Mouse (Mus musculus) limb, embryonic 13.5 days (tissue): Measurements from ENCODE around the gene Rbm47. TPM values are rescaled to one million over a fixed set of nuclear protein-coding genes. Genes with fewer than 3 reads are reported as not detected.

Experiments
- ATAC-seq: fragments of 200-750 bp; cut with Nextera tagmentation; 2 replicates; pipeline ENCODE4 v1.8.0; 2017; ENCODE audit warnings: low read depth, moderate number of reproducible peaks, moderate TSS enrichment; ENCODE audit not compliant: low FRiP score
- H3K27ac ChIP-seq: fragments of 300-500 bp; sonication (generic); 2 replicates; pipeline ENCODE4 v1.5.1; 2015; ENCODE audit warnings: inconsistent platforms, mild to moderate bottlenecking, moderate library complexity
- H3K27me3 ChIP-seq: fragments of 300-500 bp; sonication (generic); 2 replicates; pipeline ENCODE4 v1.6.1; 2015; ENCODE audit warnings: mild to moderate bottlenecking, inconsistent platforms
- H3K36me3 ChIP-seq: fragments of 300-500 bp; sonication (generic); 2 replicates; pipeline ENCODE4 v1.6.1; 2015; ENCODE audit warnings: inconsistent platforms, mild to moderate bottlenecking, moderate library complexity
- H3K4me1 ChIP-seq: fragments of 300-500 bp; sonication (generic); 2 replicates; pipeline ENCODE4 v1.6.1; 2015; ENCODE audit warnings: inconsistent platforms
- H3K4me2 ChIP-seq: fragments of 300-500 bp; sonication (generic); replicated peaks from 2 replicates; pipeline ENCODE4 v1.6.1; 2015; ENCODE audit warnings: inconsistent platforms, mild to moderate bottlenecking, moderate library complexity
- H3K4me3 ChIP-seq: fragments of 300-500 bp; sonication (generic); 2 replicates; pipeline ENCODE4 v1.5.1; 2015; ENCODE audit warnings: moderate library complexity, mild to moderate bottlenecking, inconsistent platforms
- H3K9ac ChIP-seq: fragments of 300-500 bp; sonication (generic); 2 replicates; pipeline ENCODE4 v1.6.1; 2015; ENCODE audit warnings: mild to moderate bottlenecking, inconsistent platforms
- H3K9me3 ChIP-seq: fragments of 300-500 bp; sonication (generic); 2 replicates; pipeline ENCODE4 v1.6.1; 2016; ENCODE audit warnings: inconsistent platforms
- WGBS: fragments of 180-500 bp; shearing (Covaris S2); methylation state at CpG from one replicate; pipeline ENCODE4 v1.1.7; 2015; 5-methylcytosine and 5-hydroxymethylcytosine counted together
- polyA plus RNA-seq: library from polyadenylated mRNA; unstranded; fragments of >200 nt; fragmentation: Nextera tagmentation; extraction: Ambion mirVana; gene quantifications from 2 replicates; pipeline ENCODE4 v1.2.1, GENCODE M21; 2015

The Rbm47 gene
- polyA plus RNA-seq, 1 experiment from 2014 or later = 4.0 TPM

DNA sequence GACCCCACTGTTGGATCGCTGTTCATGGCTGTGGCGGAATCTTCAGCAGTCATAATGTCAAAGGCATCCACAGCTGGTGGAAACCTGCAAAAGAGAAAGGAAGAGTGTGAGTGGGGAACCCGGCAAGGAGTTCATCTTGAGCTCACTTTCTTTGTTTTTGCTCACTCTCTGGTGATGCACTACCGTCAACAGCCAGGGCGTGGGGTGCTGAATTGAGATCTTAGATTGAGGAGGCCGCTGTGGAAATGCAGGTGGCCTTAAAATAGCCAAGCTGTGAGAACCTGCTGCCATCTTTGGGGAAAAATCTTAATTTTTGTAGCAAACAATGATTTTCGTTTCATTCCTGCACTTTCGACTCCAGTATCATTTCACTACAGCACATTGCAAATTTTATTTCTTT lies 145.7 kb downstream of the Rbm47 start:
- Histone ChIP-seq H3K36me3 (peaks cover 11% of the 10 kb centered on the region), H3K4me1 (no peaks in the 10 kb centered on the region), H3K4me3 (no peak overlapping the region), H3K27ac (no peak overlapping the region), H3K9me3 (peaks cover 21% of the 10 kb centered on the region; the same call in 1 of the 2 replicates), H3K27me3 (no peaks in the 10 kb centered on the region), H3K9ac (no peak overlapping the region), H3K4me2 (no peak overlapping the region)
- WGBS = 96% methylated on average over 8 of the region's 8 CpGs
- no peak for ATAC-seq

DNA sequence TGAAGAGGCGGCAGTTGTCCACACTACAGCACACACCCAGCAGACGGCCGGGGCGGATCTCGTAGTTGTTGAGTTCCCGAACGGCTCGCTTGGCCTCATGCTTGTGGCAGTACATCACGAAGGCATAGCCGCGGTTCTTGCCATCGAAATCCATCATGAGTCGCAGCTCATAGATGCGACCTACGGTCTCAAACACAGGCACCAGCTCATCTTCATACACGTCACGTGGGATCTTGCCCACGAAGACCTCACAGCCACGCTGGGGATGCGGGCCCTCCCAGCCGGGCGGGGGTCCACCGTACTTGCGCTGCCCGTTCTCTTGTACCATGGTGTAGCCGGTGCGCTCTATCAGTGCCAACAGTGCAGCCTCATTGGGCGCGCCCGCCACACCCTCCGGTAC lies 146.1 kb downstream of the Rbm47 start:
- H3K4me2 ChIP-seq = no peak overlapping the region
- 97% methylated on average over 31 of the region's 31 CpGs for WGBS
- peaks cover 21% of the 10 kb centered on the region; the same call in 1 of the 2 replicates for H3K9me3 ChIP-seq
- no peak overlapping the region for H3K9ac ChIP-seq
- H3K4me3 ChIP-seq = no peak overlapping the region
- no peaks in the 10 kb centered on the region for H3K27me3 ChIP-seq
- H3K27ac ChIP-seq = no peak overlapping the region
- ATAC-seq = no peak
- peaks cover 11% of the 10 kb centered on the region for H3K36me3 ChIP-seq
- H3K4me1 ChIP-seq = no peaks in the 10 kb centered on the region

- WGBS = 97% methylated on average over 2 of the region's 2 CpGs
- Histone ChIP-seq H3K4me1 (no peaks in the 10 kb centered on the region), H3K27ac (no peak overlapping the region), H3K9ac (no peak overlapping the region), H3K9me3 (no peaks in the 10 kb centered on the region), H3K36me3 (no peaks in the 10 kb centered on the region), H3K27me3 (no peaks in the 10 kb centered on the region), H3K4me3 (no peak overlapping the region), H3K4me2 (no peak overlapping the region)
- no peak for ATAC-seq
Observed at GRCm38 (mm10) chr5:66015449-66015961, 157.4 kb downstream of the Rbm47 start.

DNA sequence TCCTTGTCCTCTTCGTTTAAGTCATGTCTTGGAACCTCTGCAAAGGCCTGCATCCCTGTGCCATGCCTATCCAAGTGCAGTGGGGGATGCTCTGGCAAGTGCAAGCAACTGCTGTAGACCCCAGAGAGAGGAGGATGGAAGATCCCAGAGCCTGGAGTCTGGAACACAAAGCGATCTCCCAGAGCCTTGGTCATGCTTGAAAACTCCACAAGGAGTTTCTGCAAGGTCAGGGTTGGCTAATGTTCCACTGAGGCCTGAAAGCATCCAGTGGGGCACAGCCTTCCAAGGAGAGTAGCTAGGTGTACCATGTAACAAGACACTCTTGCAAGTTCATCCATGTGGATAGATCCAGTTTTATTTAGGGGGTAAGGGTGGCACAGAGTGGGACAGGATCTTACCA lies 158.5 kb downstream of the Rbm47 start:
- ATAC-seq = no peak
- Histone ChIP-seq H3K4me3 (no peak overlapping the region), H3K4me2 (no peak overlapping the region), H3K27ac (no peak overlapping the region), H3K9ac (no peak overlapping the region), H3K9me3 (no peaks in the 10 kb centered on the region), H3K27me3 (no peaks in the 10 kb centered on the region), H3K4me1 (no peaks in the 10 kb centered on the region), H3K36me3 (no peaks in the 10 kb centered on the region)
- WGBS = 83% methylated on average over 2 of the region's 2 CpGs

DNA sequence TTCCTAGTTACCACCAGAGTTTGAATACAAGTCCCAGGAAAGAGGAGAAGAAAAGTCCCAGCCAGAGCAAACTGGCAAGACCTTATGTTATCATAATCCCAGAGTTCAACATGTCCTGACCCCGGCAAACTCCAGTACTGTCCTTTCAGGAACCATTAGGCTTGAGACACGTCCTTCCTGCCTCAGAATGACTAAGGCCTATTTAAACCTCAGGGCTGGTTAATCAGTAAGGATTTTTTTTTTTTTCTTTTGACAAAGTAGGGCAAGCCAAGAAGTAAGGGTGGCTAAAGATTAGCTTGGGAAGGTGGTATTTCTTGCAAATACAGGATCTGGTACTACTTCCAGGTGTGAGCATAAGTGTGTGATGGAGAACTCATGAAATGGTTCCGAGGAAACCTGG lies 158.9 kb downstream of the Rbm47 start:
- 79% methylated on average over 3 of the region's 3 CpGs for WGBS
- no peaks in the 10 kb centered on the region for H3K9me3 ChIP-seq
- ATAC-seq = no peak
- no peak overlapping the region for H3K4me2 ChIP-seq
- H3K36me3 ChIP-seq = no peaks in the 10 kb centered on the region
- H3K4me1 ChIP-seq = no peaks in the 10 kb centered on the region
- H3K9ac ChIP-seq = no peak overlapping the region
- no peaks in the 10 kb centered on the region for H3K27me3 ChIP-seq
- no peak overlapping the region for H3K27ac ChIP-seq
- no peak overlapping the region for H3K4me3 ChIP-seq

- 66% methylated on average over 15 of the region's 15 CpGs for WGBS
- ATAC-seq = peak; percentile 40; the same call in 1 of the 2 replicates
- Histone ChIP-seq H3K27ac (no peak overlapping the region), H3K4me3 (no peak overlapping the region), H3K4me2 (no peak overlapping the region), H3K27me3 (no peaks in the 10 kb centered on the region), H3K9me3 (no peaks in the 10 kb centered on the region), H3K36me3 (no peaks in the 10 kb centered on the region), H3K4me1 (0 out of 2 replicates have a peak, but pooled peaks cover 4% of the 10 kb centered on the region), H3K9ac (no peak overlapping the region)
Observed at GRCm38 (mm10) chr5:66008245-66008967, 164.5 kb downstream of the Rbm47 start.

DNA sequence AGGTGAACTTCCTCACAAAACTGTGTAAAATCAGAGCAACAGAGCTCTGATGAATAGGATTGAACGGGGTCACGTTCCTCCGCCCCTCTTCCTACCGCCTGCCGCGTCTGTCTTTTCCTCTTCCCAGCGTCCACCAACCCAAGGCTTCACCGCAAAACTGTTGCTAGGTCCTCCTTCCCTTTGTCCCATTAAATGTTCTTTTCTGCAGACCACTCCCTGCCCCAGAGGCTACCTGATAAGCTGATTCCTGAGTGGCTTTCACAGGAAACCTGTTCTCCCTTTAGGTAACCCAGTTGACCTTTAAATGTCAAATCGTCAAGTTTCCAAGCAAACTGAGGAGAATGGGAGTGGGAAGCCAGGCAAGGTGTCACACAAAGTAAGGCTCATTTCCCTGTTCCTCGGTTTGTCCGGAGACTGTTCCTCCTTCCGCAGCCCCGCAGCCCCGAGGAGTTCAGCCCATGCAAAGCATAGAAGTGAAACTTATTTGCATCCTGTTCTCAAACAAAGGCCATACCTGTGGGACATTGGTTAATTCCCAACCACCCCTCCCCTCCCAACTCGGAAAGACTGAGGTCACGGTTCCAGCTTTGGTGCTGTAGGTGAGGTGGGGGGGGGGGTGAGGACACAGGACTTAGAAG lies 167.8 kb downstream of the Rbm47 start:
- H3K36me3 ChIP-seq = no peaks in the 10 kb centered on the region
- no peaks in the 10 kb centered on the region for H3K27me3 ChIP-seq
- no peak overlapping the region for H3K9ac ChIP-seq
- no peak overlapping the region for H3K4me2 ChIP-seq
- no peak overlapping the region for H3K27ac ChIP-seq
- H3K4me3 ChIP-seq = no peak overlapping the region
- peaks cover 16% of the 10 kb centered on the region for H3K4me1 ChIP-seq
- WGBS = 50% methylated on average over 16 of the region's 16 CpGs
- H3K9me3 ChIP-seq = no peaks in the 10 kb centered on the region
- no peak for ATAC-seq

DNA sequence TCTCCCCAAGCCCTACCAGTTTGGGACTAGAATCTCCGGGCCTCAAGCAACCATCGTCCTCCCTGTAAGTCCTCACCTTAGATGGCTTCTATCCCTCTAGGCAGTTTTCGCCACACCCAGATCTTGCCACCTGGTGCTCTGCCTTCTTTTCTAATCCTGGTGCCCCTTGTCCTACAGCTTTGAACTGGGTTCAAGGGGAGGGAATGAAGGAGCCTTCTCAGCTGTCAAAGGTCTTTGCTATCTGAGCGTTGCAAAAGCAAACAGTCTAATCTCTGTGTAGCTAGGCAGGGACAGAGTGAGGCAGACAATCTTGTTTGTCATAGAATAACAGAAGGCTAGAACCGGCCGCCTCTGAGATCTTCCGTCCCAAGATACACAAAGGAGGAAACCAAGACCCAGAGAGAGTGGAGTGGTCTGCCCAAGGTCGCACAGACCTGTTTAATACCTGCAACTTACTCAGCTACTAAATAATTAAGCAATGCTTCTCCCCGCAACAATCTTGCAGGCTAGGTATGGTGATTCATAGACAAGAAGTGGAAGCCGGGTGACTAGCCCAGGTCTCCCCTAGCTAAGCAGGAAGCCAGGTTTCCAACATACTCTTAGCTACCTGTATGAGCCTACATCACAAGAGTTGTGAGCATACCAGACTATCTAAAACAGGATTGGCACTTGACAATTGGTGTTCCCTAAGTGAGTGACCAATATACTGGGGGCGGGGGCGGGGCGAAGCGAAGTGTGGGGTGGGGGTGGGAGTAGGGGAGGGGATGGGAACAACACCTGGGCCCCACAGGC lies 168.6 kb downstream of the Rbm47 start, which contains the start of gene 9130230L23Rik:
Gene 9130230L23Rik (minus strand): TSS at position 152 of the 792 bp plus-strand sequence.
- H3K4me3 ChIP-seq = no peak within 1 kb of the TSS
- WGBS = 75% methylated on average over 14 of the region's 14 CpGs
- ATAC-seq = no peak
- no peak within 1 kb of the TSS for H3K4me2 ChIP-seq
- H3K9ac ChIP-seq = no peak within 1 kb of the TSS
- H3K4me1 ChIP-seq = peaks cover 19% of the 10 kb centered on the region
- no peaks in the 10 kb centered on the region for H3K27me3 ChIP-seq
- no peaks in the 10 kb centered on the region for H3K36me3 ChIP-seq
- no peaks in the 10 kb centered on the region for H3K9me3 ChIP-seq
- H3K27ac ChIP-seq = no peak within 1 kb of the TSS

GRCm38 (mm10) chr5:66001232-66001631 lies 171.7 kb downstream of the Rbm47 start:
- Histone ChIP-seq H3K4me2 (no peak overlapping the region), H3K9me3 (no peaks in the 10 kb centered on the region), H3K36me3 (no peaks in the 10 kb centered on the region), H3K4me3 (no peak overlapping the region), H3K27ac (peak overlapping the region; percentile 48; the same call in 1 of the 2 replicates), H3K27me3 (no peaks in the 10 kb centered on the region), H3K4me1 (peaks cover 15% of the 10 kb centered on the region), H3K9ac (no peak overlapping the region)
- 65% methylated on average over 5 of the region's 5 CpGs for WGBS
- no peak for ATAC-seq

- H3K9me3 ChIP-seq = no peaks in the 10 kb centered on the region
- H3K4me2 ChIP-seq = no peak overlapping the region
- no peaks in the 10 kb centered on the region for H3K36me3 ChIP-seq
- WGBS = 50% methylated on average over 6 of the region's 6 CpGs
- ATAC-seq = peak; percentile 71; the same call in 1 of the 2 replicates
- peaks cover 15% of the 10 kb centered on the region for H3K4me1 ChIP-seq
- H3K9ac ChIP-seq = no peak overlapping the region
- H3K4me3 ChIP-seq = no peak overlapping the region
- no peaks in the 10 kb centered on the region for H3K27me3 ChIP-seq
- H3K27ac ChIP-seq = peak overlapping the region; percentile 55
Observed at GRCm38 (mm10) chr5:66000567-66001125, 172.3 kb downstream of the Rbm47 start.

DNA sequence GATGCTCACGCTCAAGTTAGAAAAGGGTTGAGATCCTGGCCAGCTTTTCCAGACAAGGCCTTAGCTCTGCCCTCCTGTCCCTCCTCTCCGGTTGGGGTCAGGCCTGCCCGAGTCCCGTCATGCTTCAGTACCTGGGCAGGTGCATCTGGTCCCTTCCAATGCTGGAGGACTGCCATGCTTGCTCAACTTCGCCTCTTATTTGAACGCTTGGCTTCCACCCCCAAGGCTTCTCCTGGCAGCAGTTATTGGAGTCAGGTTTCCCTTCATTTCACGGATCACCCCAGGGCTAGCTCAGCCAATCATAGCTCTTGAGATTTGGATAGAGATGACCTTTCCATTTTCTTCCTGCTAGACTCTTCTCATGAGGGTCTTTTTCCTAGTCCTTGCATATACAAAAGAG lies 172.8 kb downstream of the Rbm47 start:
- no peak for ATAC-seq
- H3K36me3 ChIP-seq = no peaks in the 10 kb centered on the region
- WGBS = 62% methylated on average over 7 of the region's 7 CpGs
- no peaks in the 10 kb centered on the region for H3K9me3 ChIP-seq
- no peak overlapping the region for H3K4me3 ChIP-seq
- peaks cover 15% of the 10 kb centered on the region for H3K4me1 ChIP-seq
- no peaks in the 10 kb centered on the region for H3K27me3 ChIP-seq
- peak overlapping the region; percentile 55; the same call in 1 of the 2 replicates for H3K27ac ChIP-seq
- H3K9ac ChIP-seq = no peak overlapping the region
- H3K4me2 ChIP-seq = no peak overlapping the region
